Mouse (Mus musculus) thymus, adult 2 months (tissue): ENCODE results near the gene Soat1.

Experiments used
- CTCF ChIP-seq: fragments of 200-500 bp; IDR thresholded peaks from 2 replicates; pipeline ENCODE4 v1.5.1; 2012; ENCODE audit warnings: mild to moderate bottlenecking, control low read depth, low read length, moderate library complexity, borderline replicate concordance; ENCODE audit not compliant: control insufficient read depth, poor library complexity, insufficient read depth; ENCODE audit errors: extremely low read depth
- POLR2A ChIP-seq: fragments of 200-500 bp; IDR thresholded peaks from 2 replicates; pipeline ENCODE4 v1.6.1; 2012; ENCODE audit warnings: mild to moderate bottlenecking, low read length, control low read depth, moderate library complexity; ENCODE audit not compliant: control insufficient read depth, poor library complexity, insufficient read depth; ENCODE audit errors: extremely low read depth

GRCm38 (mm10) chr1:156402491-156402890, 71.6 kb downstream of the Soat1 start:
- TF ChIP-seq CTCF (no peak), POLR2A (no peak)
